Mouse (Mus musculus): ENCODE data around the gene Fbxl15.

GRCm38 (mm10) chr19:46287566-46287965 is 40.4 kb upstream of the Fbxl15 start:
- TF ChIP-seq POLR2A (IDR thresholded peaks at IDR 0.05; ENCODE audit: borderline replicate concordance, extremely low read depth, low read depth, low read length) (no peak), CTCF (IDR thresholded peaks at IDR 0.05; ENCODE audit: insufficient read depth, low read length) (no peak)
